Mouse (Mus musculus) gonadal fat pad, adult 2 months (tissue): ENCODE data around the gene H2-T3. TPM values are rescaled to one million over a fixed set of nuclear protein-coding genes. Genes with fewer than 3 reads are reported as not detected.

Source experiments
- polyA plus RNA-seq: library from polyadenylated mRNA; depleted of rRNA; stranded (reverse); fragments of >200 nt; gene quantifications from 2 replicates; pipeline ENCODE4 v1.2.3, GENCODE M21; 2012; rRNA removed

The H2-T3 gene
- polyA plus RNA-seq, 1 experiment = not detected

Other genes starting within 250 kb of the H2-T3 start
- 57.2 and 59.9 TPM in 2 replicates for gene Abcf1, start 220.5 kb downstream of the H2-T3 start, polyA plus RNA-seq
- 20.7 and 30.2 TPM in 2 replicates for gene Gnl1, start 210.4 kb downstream of the H2-T3 start, polyA plus RNA-seq
- gene Prr3, start 210.1 kb downstream of the H2-T3 start, polyA plus RNA-seq = 18.7 and 21.4 TPM in 2 replicates
- gene H2-T24, start 169.7 kb downstream of the H2-T3 start, polyA plus RNA-seq = 1.1 and 1.7 TPM in 2 replicates
- gene H2-T23, start 157.4 kb downstream of the H2-T3 start, polyA plus RNA-seq = 86.4 and 99.4 TPM in 2 replicates
- 59.2 and 59.6 TPM in 2 replicates for gene H2-T22, start 147.5 kb downstream of the H2-T3 start, polyA plus RNA-seq
- gene Gm6034, start 147.3 kb downstream of the H2-T3 start, polyA plus RNA-seq = 0.06 TPM in 1 of 2 replicates, not detected in the other
- gene Gm11127, start 131.9 kb downstream of the H2-T3 start, polyA plus RNA-seq = 0.18 and 0.23 TPM in 2 replicates
- gene Gm19684, start 68.6 kb downstream of the H2-T3 start, polyA plus RNA-seq = 0.08 and 0.19 TPM in 2 replicates
- gene Gm7030, start 60.9 kb downstream of the H2-T3 start, polyA plus RNA-seq = not detected in 2 replicates
- gene Gm8909, start 21.8 kb downstream of the H2-T3 start, polyA plus RNA-seq = 0.16 and 0.28 TPM in 2 replicates
- gene Rpp21, start 67.8 kb upstream of the H2-T3 start, polyA plus RNA-seq = 52.7 and 58.0 TPM in 2 replicates
- gene Trim39, start 82.0 kb upstream of the H2-T3 start, polyA plus RNA-seq = 16.9 and 18.2 TPM in 2 replicates
- not detected in 2 replicates for gene H2-M10.2, start 96.2 kb upstream of the H2-T3 start, polyA plus RNA-seq
- not detected in 2 replicates for gene H2-M10.1, start 135.9 kb upstream of the H2-T3 start, polyA plus RNA-seq
- gene H2-M10.3, start 178.1 kb upstream of the H2-T3 start, polyA plus RNA-seq = not detected in 2 replicates